Mouse (Mus musculus) neural tube, embryonic 10.5 days (tissue): ENCODE measurements around the gene Rsrc2.

Source experiments
- DNase-seq: peaks from one replicate; pipeline ENCODE4 v3.0.0-alpha.2; 2017; ENCODE audit warnings: low spot score; ENCODE audit errors: extremely low spot score

Rsrc2 gene

DNA sequence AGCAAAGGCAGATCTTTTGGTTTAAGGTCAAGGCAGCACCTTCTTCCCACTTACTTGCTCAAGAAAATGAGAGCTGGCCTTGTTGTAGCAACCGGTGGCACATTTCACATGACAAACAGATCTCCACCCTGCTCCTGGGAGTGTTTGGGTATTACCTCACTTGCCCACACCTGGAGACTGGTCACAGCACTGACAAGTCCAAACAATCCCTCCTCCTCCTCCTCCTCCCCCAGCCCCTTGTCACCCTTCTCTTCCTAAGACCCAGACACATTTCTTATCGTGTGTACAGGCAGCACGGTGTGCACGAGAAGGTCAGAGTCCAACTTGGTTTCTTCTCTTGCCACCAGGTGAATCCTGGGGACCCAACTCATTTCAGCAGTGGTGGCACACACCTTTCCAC lies 52.3 kb downstream of the Rsrc2 start:
- no peak for DNase-seq

DNA sequence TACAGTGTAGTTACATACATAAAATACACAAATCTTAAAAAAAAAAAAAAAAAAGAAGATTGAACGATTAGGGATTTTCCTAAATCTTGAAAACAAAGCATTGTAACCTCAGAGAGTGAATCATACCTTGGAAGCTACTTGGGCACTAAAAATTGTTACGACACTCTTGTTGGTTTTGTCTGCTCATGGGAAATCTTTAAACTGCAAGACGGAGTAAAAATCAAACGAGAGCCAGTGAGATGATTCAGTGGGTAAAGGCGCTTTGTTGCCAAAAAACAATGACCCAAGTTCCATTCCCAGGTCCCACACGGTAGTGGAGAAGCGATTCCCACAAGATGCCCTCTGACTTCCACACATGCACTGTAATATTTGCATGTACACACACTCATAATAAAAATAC lies 53.0 kb downstream of the Rsrc2 start:
- no peak for DNase-seq

DNA sequence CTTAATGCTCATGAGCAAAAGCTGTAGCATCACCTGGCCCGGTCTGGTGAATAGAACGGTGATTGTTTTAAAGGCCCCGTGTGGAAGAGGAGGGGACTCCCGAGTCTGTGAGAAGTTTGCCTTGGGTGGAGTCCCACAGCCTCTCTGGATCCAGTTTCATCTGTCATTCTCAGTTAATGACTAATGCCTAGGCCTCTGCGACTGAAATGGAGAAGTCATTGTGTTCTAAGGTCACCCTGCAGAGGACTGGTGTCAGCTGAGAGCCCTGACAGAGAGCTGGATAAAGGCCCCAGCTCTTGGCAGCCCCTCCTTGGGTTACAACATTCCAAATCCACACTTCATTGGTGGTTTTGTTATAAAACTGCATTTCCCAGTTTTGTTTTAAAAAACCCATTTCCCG lies 54.7 kb downstream of the Rsrc2 start:
- no peak for DNase-seq

DNA sequence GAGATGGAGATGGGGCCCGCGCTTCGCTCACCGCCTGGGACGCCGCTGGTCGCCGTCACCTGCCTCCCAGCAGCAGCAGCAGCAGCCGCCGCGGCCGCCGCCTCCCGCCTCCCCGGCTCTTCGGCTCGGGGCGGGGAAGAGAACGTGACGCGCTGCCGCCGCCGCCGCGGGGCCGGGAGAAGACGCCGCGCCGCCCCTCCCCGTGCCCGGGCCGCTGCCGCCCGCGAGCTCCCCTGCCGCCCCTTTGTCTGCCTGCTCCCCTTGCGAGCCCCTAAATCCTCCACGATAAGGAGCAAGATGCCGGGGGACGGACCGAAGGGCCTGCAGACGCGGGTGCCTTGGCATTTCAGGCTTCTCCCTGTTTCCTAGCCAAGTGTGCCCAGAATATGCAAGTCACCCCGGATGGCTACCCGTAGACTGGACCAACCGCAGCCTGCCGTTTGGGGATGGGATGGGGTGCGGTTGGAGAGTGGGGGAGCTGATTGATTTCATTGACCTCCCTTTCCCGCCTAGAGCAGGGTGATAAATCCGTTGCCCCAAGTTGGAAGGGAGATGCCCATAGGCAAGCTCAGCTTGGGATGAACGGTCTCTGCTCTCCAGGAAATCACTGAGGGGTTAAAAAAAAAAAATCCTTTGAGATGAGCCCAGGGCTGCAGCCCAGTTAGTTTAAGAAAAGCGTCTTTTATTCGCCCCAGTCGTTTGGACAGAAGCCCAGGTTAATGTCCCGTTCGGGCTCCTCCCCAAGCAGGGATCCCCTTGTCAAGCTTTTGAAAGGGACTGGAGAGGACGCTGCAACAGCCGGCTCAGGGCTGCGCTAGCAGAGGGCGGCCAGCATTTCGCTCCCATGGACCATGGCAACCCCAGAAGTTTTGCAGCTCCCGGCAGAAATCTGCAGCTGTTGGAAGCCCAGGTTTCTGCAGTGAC lies 64.7 kb downstream of the Rsrc2 start, which contains the start of gene Clip1:
TSS of gene Clip1 (minus strand) at position 398 of the 924 bp plus-strand sequence.
- peak; percentile 83 for DNase-seq

DNA sequence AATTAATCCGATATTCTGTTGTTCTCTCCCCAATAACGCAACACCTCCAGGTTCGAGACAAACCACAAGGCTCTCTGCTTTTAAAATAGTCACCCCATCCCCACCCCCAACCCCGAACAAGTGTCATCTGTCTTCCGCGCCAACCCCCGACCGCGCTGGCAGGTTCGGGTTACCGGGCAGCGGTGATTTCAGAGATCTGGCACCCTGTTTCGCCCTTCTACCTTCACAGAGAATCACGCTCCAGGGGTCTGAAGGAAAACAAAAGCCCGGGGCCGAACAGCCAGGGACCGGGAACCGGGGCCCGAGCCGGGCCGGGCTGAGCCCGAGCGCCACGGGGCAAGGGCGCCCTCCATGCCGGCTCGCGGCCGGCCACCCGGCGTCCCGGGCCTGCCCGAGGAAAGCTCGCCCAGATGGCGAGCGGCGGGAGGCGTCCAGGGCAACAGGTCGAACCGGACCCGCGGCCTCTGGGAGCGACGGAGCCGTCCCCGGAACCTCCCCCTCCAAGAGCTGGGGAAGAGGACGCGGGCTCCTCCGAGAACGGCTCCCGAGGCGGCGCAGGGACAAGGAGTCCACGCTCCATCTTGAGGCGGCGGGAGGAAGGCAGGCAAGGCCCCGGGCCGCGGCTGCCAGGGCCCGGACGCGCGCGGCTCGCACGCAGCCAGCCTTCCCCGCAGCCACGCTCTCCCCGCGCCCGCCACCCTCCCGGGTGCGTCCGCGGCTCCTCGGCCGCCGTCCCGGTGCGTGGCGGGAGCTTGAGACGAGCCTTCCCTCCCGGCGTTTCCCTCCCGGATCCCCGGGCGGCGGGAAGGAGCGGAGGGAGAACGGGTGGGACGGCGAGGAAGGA lies 65.6 kb downstream of the Rsrc2 start:
- peak; percentile 81 for DNase-seq

DNA sequence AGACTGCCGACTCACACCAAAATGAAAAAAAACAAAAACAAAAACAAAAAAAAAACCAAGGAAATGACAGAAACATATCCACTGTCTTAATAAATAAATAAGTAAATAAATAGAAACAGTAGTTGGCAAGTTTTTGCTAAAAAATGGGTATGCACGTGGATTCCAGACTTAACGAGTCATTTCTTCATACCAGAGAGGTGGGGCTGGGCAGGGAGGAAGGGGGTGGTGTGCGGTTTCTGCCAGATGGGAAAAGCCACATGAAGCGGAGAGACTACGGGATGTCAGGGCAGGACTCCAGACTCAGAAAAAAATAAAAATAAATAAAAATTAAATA lies 66.2 kb downstream of the Rsrc2 start:
- no peak for DNase-seq

DNA sequence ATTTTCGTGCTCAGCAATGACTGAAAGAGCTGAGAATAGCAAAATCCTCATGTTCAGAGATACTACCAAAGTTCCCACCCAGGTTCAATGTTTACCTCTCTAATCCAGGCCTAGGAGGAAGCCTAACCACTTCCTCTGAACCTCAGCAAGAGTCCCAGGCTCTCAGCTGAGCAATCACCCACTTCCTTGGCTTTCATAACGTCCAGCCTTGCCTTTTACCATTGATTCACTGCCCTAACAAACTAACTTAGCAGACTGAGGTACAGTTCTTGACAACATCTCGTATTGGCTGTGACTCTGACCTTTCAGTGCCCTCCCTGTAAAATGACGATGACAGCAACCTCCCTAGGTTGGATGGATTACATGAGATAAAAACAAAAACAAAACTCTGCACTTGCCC lies 66.8 kb downstream of the Rsrc2 start:
- no peak for DNase-seq

DNA sequence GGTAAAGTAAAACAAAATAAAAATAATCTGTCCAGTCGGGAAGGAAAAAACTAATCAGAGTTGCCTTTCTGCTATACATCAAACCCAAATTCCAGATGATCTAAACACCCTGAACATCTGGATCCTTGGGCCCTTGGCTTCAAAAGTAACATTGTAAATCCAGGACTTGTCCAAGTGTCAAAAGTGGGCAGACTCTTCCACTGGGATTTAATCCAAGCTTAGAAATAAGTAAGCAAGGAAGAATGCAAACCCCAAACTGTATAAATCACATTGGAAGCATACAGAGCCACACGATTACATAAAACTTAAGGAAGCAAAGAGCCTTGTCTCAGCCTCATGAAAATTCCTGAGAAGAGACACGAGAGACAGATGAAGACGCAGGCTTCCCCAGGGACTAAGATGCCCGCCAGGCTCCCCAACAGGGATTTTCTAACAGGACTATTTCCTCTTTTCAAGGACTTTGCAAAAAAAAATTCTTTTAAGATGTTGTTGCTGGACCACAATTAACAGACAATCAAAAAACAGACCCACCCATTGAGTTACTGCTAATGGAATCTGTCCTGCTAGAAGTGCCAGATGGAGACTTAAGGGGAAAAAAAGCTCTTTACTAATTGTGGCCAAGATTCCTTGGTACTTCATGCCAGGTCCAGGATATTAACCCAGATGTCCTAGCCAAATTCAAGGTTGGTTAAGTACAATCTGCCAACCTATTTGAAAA lies 69.5 kb downstream of the Rsrc2 start:
- no peak for DNase-seq

DNA sequence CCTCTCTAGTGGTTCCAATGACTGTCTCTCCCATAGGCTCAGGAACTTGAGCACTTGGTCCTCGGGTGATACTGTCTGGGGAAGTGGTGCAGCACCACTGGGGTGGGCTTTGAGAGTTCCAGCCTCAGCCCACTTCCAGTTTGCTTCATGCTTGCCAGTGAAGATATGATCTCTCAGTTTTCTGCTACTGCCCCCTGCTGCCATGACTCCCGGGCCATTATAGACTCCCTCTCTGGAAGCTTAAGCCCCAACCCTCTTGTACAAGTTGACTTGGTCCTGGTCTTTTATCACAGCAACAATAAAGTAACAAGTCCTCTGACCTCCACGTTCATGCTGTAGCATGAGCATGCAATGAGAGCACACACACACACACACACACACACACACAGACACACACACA lies 70.1 kb downstream of the Rsrc2 start:
- no peak for DNase-seq
